Mouse (Mus musculus) intestine, embryonic 15.5 days (tissue): ENCODE results near the gene Tnfrsf22. TPM values are rescaled to one million over a fixed set of nuclear protein-coding genes. Genes with fewer than 3 reads are reported as not detected.
"Not testable (repeated sequence)": the region's sequence is repeated elsewhere in the genome, so short reads cannot be mapped to it uniquely, and the experiment has no call there.

ENCODE experiments used
- ATAC-seq: fragments of 200-750 bp; cut with Nextera tagmentation; 2 replicates; pipeline ENCODE4 v1.8.0; 2017; ENCODE audit warnings: moderate TSS enrichment, moderate library complexity
- H3K27ac ChIP-seq: fragments of 300-500 bp; sonication (generic); 2 replicates; pipeline ENCODE4 v1.5.1; 2015; ENCODE audit warnings: mild to moderate bottlenecking, inconsistent platforms
- H3K27me3 ChIP-seq: fragments of 300-500 bp; sonication (generic); replicated peaks from 2 replicates; pipeline ENCODE4 v1.6.1; 2015; ENCODE audit warnings: inconsistent platforms
- H3K36me3 ChIP-seq: fragments of 300-500 bp; sonication (generic); 2 replicates; pipeline ENCODE4 v1.6.1; 2015; ENCODE audit warnings: inconsistent platforms
- H3K4me1 ChIP-seq: fragments of 300-500 bp; sonication (generic); replicated peaks from 2 replicates; pipeline ENCODE4 v1.6.1; 2015; ENCODE audit warnings: inconsistent platforms
- H3K4me2 ChIP-seq: fragments of 300-500 bp; sonication (generic); replicated peaks from 2 replicates; pipeline ENCODE4 v1.6.1; 2015; ENCODE audit warnings: mild to moderate bottlenecking, inconsistent platforms
- H3K4me3 ChIP-seq: fragments of 300-500 bp; sonication (generic); replicated peaks from 2 replicates; pipeline ENCODE4 v1.5.1; 2015; ENCODE audit warnings: inconsistent platforms
- H3K9ac ChIP-seq: fragments of 300-500 bp; sonication (generic); 2 replicates; pipeline ENCODE4 v1.6.1; 2015; ENCODE audit warnings: inconsistent platforms
- H3K9me3 ChIP-seq: fragments of 300-500 bp; sonication (generic); 2 replicates; pipeline ENCODE4 v1.6.1; 2016; ENCODE audit warnings: inconsistent platforms
- WGBS: fragments of 180-500 bp; shearing (Covaris S2); methylation state at CpG from one replicate; pipeline ENCODE4 v1.1.7; 2015; 5-methylcytosine and 5-hydroxymethylcytosine counted together
- polyA plus RNA-seq: library from polyadenylated mRNA; unstranded; fragments of >200 nt; fragmentation: Nextera tagmentation; extraction: Ambion mirVana; gene quantifications from 2 replicates; pipeline ENCODE4 v1.2.1, GENCODE M21; 2015

Tnfrsf22 gene
- polyA plus RNA-seq: 6.1 and 6.9 TPM in 2 replicates

- Histone ChIP-seq H3K36me3 (no peaks in the 10 kb centered on the region), H3K4me1 (no peaks in the 10 kb centered on the region), H3K27ac (no peak within 1 kb of the TSS), H3K4me3 (peak within 1 kb of the TSS; percentile 71), H3K4me2 (peak within 1 kb of the TSS; percentile 96), H3K27me3 (no peaks in the 10 kb centered on the region), H3K9me3 (no peaks in the 10 kb centered on the region), H3K9ac (peak within 1 kb of the TSS; percentile 63)
- 3% methylated on average over 39 of the region's 39 CpGs for whole genome bisulfite sequencing
- peak; percentile 99 for ATAC-seq
These were observed at the start of gene Tnfrsf22 for GRCm38 (mm10) chr7:143649034-143649768. Gene Tnfrsf22 (minus strand): TSS chr7:143649661.

- H3K36me3 ChIP-seq: peaks cover 50% of the 10 kb centered on the region
- ATAC-seq: no peak
These were observed 46.7 kb upstream of the Tnfrsf22 start for GRCm38 (mm10) chr7:143696140-143696539.

GRCm38 (mm10) chr7:143694550-143694949, 45.1 kb upstream of the Tnfrsf22 start:
- peaks cover 49% of the 10 kb centered on the region for H3K36me3 ChIP-seq
- H3K27ac ChIP-seq: no peak overlapping the region
- H3K9me3 ChIP-seq: no peaks in the 10 kb centered on the region
- H3K4me2 ChIP-seq: no peak overlapping the region
- ATAC-seq: no peak
- no peak overlapping the region for H3K9ac ChIP-seq
- WGBS: 92% methylated on average over 7 of the region's 7 CpGs
- no peaks in the 10 kb centered on the region for H3K27me3 ChIP-seq
- H3K4me3 ChIP-seq: no peak overlapping the region
- H3K4me1 ChIP-seq: no peaks in the 10 kb centered on the region

More at GRCm38 (mm10) chr7:143696140-143696539, 46.7 kb upstream of the Tnfrsf22 start:
- Histone ChIP-seq H3K9ac (no peak overlapping the region), H3K9me3 (no peaks in the 10 kb centered on the region), H3K27ac (no peak overlapping the region), H3K4me2 (no peak overlapping the region), H3K27me3 (no peaks in the 10 kb centered on the region), H3K4me1 (no peaks in the 10 kb centered on the region), H3K4me3 (no peak overlapping the region)
- WGBS: 61% methylated on average over 2 of the region's 2 CpGs

GRCm38 (mm10) chr7:143692746-143693510, 43.5 kb upstream of the Tnfrsf22 start:
- ATAC-seq: no peak
- H3K36me3 ChIP-seq: peaks cover 50% of the 10 kb centered on the region

GRCm38 (mm10) chr7:143691909-143692308, 42.4 kb upstream of the Tnfrsf22 start:
- H3K9me3 ChIP-seq: no peaks in the 10 kb centered on the region
- no peak for ATAC-seq
- WGBS: 94% methylated on average over 4 of the region's 4 CpGs
- H3K4me1 ChIP-seq: no peaks in the 10 kb centered on the region
- H3K4me3 ChIP-seq: no peak overlapping the region
- H3K9ac ChIP-seq: no peak overlapping the region
- H3K27me3 ChIP-seq: no peaks in the 10 kb centered on the region
- H3K4me2 ChIP-seq: no peak overlapping the region
- H3K36me3 ChIP-seq: peaks cover 44% of the 10 kb centered on the region
- H3K27ac ChIP-seq: no peak overlapping the region

More at GRCm38 (mm10) chr7:143692746-143693510, 43.5 kb upstream of the Tnfrsf22 start:
- Histone ChIP-seq H3K9ac (no peak overlapping the region), H3K27me3 (no peaks in the 10 kb centered on the region), H3K4me3 (no peak overlapping the region), H3K27ac (no peak overlapping the region), H3K4me2 (no peak overlapping the region), H3K9me3 (no peaks in the 10 kb centered on the region), H3K4me1 (no peaks in the 10 kb centered on the region)
- 89% methylated on average over 12 of the region's 12 CpGs for WGBS

GRCm38 (mm10) chr7:143691181-143691580, 41.7 kb upstream of the Tnfrsf22 start:
- H3K27me3 ChIP-seq: no peaks in the 10 kb centered on the region
- no peak for ATAC-seq
- H3K4me2 ChIP-seq: no peak overlapping the region
- no peak overlapping the region for H3K4me3 ChIP-seq
- H3K9ac ChIP-seq: no peak overlapping the region
- H3K4me1 ChIP-seq: no peaks in the 10 kb centered on the region
- H3K36me3 ChIP-seq: peaks cover 41% of the 10 kb centered on the region
- H3K9me3 ChIP-seq: no peaks in the 10 kb centered on the region
- H3K27ac ChIP-seq: no peak overlapping the region
- 88% methylated on average over 5 of the region's 5 CpGs for WGBS

GRCm38 (mm10) chr7:143689946-143690345, 40.5 kb upstream of the Tnfrsf22 start:
- peaks cover 29% of the 10 kb centered on the region for H3K36me3 ChIP-seq
- no peak overlapping the region for H3K4me3 ChIP-seq
- H3K27ac ChIP-seq: no peak overlapping the region
- WGBS: 48% methylated on average over 4 of the region's 4 CpGs
- H3K9ac ChIP-seq: no peak overlapping the region
- H3K4me1 ChIP-seq: no peaks in the 10 kb centered on the region
- no peaks in the 10 kb centered on the region for H3K9me3 ChIP-seq
- no peaks in the 10 kb centered on the region for H3K27me3 ChIP-seq
- no peak for ATAC-seq
- H3K4me2 ChIP-seq: no peak overlapping the region

GRCm38 (mm10) chr7:143689481-143689880, 40.0 kb upstream of the Tnfrsf22 start:
- Histone ChIP-seq H3K4me1 (no peaks in the 10 kb centered on the region), H3K4me3 (no peak overlapping the region), H3K36me3 (peaks cover 28% of the 10 kb centered on the region), H3K9ac (no peak overlapping the region), H3K9me3 (no peaks in the 10 kb centered on the region), H3K4me2 (no peak overlapping the region), H3K27ac (no peak overlapping the region), H3K27me3 (no peaks in the 10 kb centered on the region)
- 75% methylated on average over 7 of the region's 7 CpGs for WGBS
- no peak for ATAC-seq

GRCm38 (mm10) chr7:143686676-143687075, 37.2 kb upstream of the Tnfrsf22 start:
- not testable (repeated sequence) for H3K27me3 ChIP-seq, H3K9me3 ChIP-seq, H3K4me2 ChIP-seq, H3K9ac ChIP-seq, H3K27ac ChIP-seq, ATAC-seq, H3K4me3 ChIP-seq, H3K4me1 ChIP-seq
- peaks cover 11% of the 10 kb centered on the region for H3K36me3 ChIP-seq
- 81% methylated on average over 3 of the region's 3 CpGs for WGBS

GRCm38 (mm10) chr7:143686191-143686590, 36.7 kb upstream of the Tnfrsf22 start:
- 53% methylated on average over 4 of the region's 4 CpGs for WGBS
- not testable (repeated sequence) for H3K27me3 ChIP-seq, H3K9ac ChIP-seq, ATAC-seq, H3K9me3 ChIP-seq, H3K4me3 ChIP-seq, H3K27ac ChIP-seq, H3K36me3 ChIP-seq, H3K4me1 ChIP-seq
- 0 out of 2 replicates have a peak overlapping the region, but pooled peaks have one; percentile 75 for H3K4me2 ChIP-seq

GRCm38 (mm10) chr7:143685359-143686067, 36.1 kb upstream of the Tnfrsf22 start, which contains the start of gene Tnfrsf23:
Gene Tnfrsf23 (minus strand): TSS chr7:143685872.
- no peak within 1 kb of the TSS for H3K9ac ChIP-seq

GRCm38 (mm10) chr7:143684569-143684968, 35.1 kb upstream of the Tnfrsf22 start:
- not testable (repeated sequence) for H3K4me1 ChIP-seq, H3K4me2 ChIP-seq, ATAC-seq, H3K4me3 ChIP-seq, H3K36me3 ChIP-seq, H3K27ac ChIP-seq, H3K9ac ChIP-seq, H3K27me3 ChIP-seq, H3K9me3 ChIP-seq
- WGBS: 80% methylated on average over 2 of the region's 2 CpGs

More at GRCm38 (mm10) chr7:143685359-143686067, 36.1 kb upstream of the Tnfrsf22 start, which contains the start of gene Tnfrsf23:
- no peaks in the 10 kb centered on the region for H3K27me3 ChIP-seq
- H3K27ac ChIP-seq: no peak within 1 kb of the TSS
- H3K9me3 ChIP-seq: no peaks in the 10 kb centered on the region
- 4% methylated on average over 35 of the region's 35 CpGs for WGBS
- H3K36me3 ChIP-seq: peaks cover 6% of the 10 kb centered on the region; the same call in 1 of the 2 replicates
- peak; percentile 95 for ATAC-seq
- peak within 1 kb of the TSS; percentile 34 for H3K4me3 ChIP-seq
- peak within 1 kb of the TSS; percentile 75 for H3K4me2 ChIP-seq
- H3K4me1 ChIP-seq: no peaks in the 10 kb centered on the region
